Mouse (Mus musculus): ENCODE results near the gene G6pd2. TPM values are rescaled to one million over a fixed set of nuclear protein-coding genes. Genes with fewer than 3 reads are reported as not detected.

Gene G6pd2
- not detected in 2 replicates for polyA plus RNA-seq (2012; rRNA removed)

DNA sequence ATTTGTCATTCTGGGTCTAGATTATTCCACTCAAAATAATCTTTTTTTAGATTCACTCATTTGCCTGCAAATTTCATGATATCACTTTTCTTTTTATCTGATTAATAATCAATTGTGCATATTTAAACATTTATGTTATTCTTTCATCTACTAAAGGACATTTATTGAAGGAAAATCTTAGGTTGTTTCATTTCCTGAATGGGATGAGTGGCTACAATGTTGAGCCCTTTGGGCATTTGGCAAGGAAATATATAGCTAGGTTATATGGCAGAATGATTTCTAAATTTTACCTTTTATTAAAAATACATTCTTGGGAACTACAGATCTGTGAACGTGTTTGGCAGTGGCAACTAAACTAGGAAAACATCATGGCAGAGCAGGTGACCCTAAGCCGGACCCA is at the start of gene G6pd2:
TSS of gene G6pd2 (plus strand) at position 301 of the 400 bp plus-strand sequence.

Measured in liver, embryonic 18 days (tissue).